Mouse (Mus musculus) brown adipose tissue, adult 24 weeks (tissue): Measurements from ENCODE around the gene Ank3. TPM values are rescaled to one million over a fixed set of nuclear protein-coding genes. Genes with fewer than 3 reads are reported as not detected.
A peak's percentile ranks its signal among the peaks of the same experiment; 100 is the strongest.

Source experiments
- H3K27ac ChIP-seq: fragments of 200-500 bp; replicated peaks from 2 replicates; pipeline ENCODE4 v1.5.1; 2012; ENCODE audit warnings: low read depth, mild to moderate bottlenecking, low read length
- H3K4me1 ChIP-seq: fragments of 200-500 bp; 2 replicates; pipeline ENCODE4 v1.6.1; 2012; ENCODE audit warnings: low read length, mixed read lengths; ENCODE audit not compliant: control insufficient read depth, insufficient read depth, insufficient read length
- H3K4me3 ChIP-seq: fragments of 200-500 bp; 2 replicates; pipeline ENCODE4 v1.5.1; 2012; ENCODE audit warnings: low read depth, mild to moderate bottlenecking, low read length, moderate library complexity; ENCODE audit not compliant: insufficient read depth
- polyA plus RNA-seq: library from polyadenylated mRNA; stranded (reverse); fragments of >200 nt; gene quantifications from 2 replicates; pipeline ENCODE4 v1.2.4, GENCODE M21; 2012; ENCODE audit not compliant: missing spikeins, insufficient read depth, insufficient read length

The Ank3 gene
- polyA plus RNA-seq, 1 experiment, result 6.5 TPM

- H3K27ac ChIP-seq, result 0 out of 2 replicates have a peak overlapping the region, but pooled peaks have one; percentile 19
- H3K4me1 ChIP-seq, result no peaks in the 10 kb centered on the region
These were observed 287.8 kb downstream of the Ank3 start for GRCm38 (mm10) chr10:69686336-69686735.

GRCm38 (mm10) chr10:69689096-69689495, 290.5 kb downstream of the Ank3 start:
- no peak overlapping the region for H3K27ac ChIP-seq
- no peak overlapping the region for H3K4me3 ChIP-seq
- no peaks in the 10 kb centered on the region; the same call in 1 of the 2 replicates for H3K4me1 ChIP-seq

More at GRCm38 (mm10) chr10:69686336-69686735, 287.8 kb downstream of the Ank3 start:
- H3K4me3 ChIP-seq, result no peak overlapping the region

DNA sequence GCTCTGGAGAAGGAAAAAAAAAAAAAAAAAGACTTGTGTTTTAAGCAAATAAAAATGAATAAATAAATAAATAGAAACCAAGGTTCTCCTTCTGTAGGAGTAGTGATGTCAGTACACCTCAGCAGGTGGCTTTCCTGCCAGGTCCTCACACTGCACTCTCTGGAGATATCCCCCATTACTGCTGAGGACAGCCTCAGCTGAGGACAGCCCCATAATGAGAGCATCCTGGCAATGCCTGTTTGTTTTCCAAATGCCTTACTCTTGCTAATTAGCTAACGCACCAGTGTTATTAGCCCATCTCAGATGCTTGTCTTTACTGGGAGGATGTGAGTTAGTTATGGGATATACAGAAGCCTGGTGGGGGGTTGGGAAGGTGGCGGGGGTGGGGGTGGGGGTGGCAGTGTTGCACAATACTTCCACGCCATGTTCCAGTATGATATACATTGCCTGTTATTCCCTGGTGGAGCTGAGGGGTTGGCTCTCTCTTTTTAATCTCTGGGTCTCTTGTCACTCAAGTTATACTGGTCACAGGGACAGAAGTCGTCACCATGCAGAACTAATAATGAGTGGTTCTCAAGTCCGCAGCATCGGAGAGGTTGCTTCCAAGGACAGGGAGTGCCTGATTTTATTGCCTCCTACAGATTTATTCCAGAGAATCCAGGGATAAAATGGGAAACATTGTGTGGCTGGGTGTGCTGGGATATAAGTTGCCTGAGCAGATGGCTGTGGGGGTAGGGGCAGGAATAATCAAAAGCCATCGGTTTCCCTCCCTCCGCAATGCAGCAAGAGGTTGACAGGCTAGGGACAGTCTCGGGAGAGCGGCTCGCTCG, 291.8 kb downstream of the Ank3 start:
- no peak overlapping the region for H3K27ac ChIP-seq
- H3K4me1 ChIP-seq, result no peaks in the 10 kb centered on the region; the same call in 1 of the 2 replicates
- H3K4me3 ChIP-seq, result no peak overlapping the region

GRCm38 (mm10) chr10:69690961-69691451, 292.4 kb downstream of the Ank3 start:
- Histone ChIP-seq H3K4me1 (no peaks in the 10 kb centered on the region; the same call in 1 of the 2 replicates), H3K4me3 (no peak overlapping the region), H3K27ac (no peak overlapping the region)

DNA sequence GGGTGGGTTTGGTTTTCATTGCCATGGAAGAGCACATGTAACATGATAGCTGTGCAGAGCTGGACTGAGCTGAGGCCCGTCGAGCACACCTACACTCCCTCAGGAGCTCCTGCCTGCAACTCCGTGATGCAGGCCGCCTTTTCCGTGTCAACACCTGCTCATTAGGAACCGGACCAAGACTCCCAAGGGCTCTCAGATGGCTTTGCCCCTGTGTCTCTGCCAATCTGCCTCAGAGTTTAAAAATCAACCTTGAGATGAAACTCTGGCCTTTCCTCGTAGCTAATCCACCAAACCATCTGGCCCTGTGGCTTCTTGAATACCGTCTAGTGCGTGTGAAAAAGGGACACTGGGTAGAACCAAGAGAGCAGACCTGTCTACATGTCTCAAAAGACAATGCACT, 297.4 kb downstream of the Ank3 start:
- Histone ChIP-seq H3K4me1 (no peaks in the 10 kb centered on the region; the same call in 1 of the 2 replicates), H3K27ac (no peak overlapping the region), H3K4me3 (no peak overlapping the region)

GRCm38 (mm10) chr10:69698699-69699098, 300.1 kb downstream of the Ank3 start:
- Histone ChIP-seq H3K27ac (no peak overlapping the region), H3K4me3 (no peak overlapping the region), H3K4me1 (no peaks in the 10 kb centered on the region)

GRCm38 (mm10) chr10:69701226-69701625, 302.7 kb downstream of the Ank3 start:
- no peak overlapping the region for H3K4me3 ChIP-seq
- H3K27ac ChIP-seq, result no peak overlapping the region
- no peaks in the 10 kb centered on the region for H3K4me1 ChIP-seq

- H3K4me3 ChIP-seq, result no peak overlapping the region
These were observed 307.5 kb downstream of the Ank3 start for GRCm38 (mm10) chr10:69705806-69706768.

GRCm38 (mm10) chr10:69706851-69707788, 308.5 kb downstream of the Ank3 start:
- Histone ChIP-seq H3K27ac (no peak overlapping the region), H3K4me3 (no peak overlapping the region), H3K4me1 (no peaks in the 10 kb centered on the region)

More at GRCm38 (mm10) chr10:69705806-69706768, 307.5 kb downstream of the Ank3 start:
- Histone ChIP-seq H3K27ac (no peak overlapping the region), H3K4me1 (no peaks in the 10 kb centered on the region)

DNA sequence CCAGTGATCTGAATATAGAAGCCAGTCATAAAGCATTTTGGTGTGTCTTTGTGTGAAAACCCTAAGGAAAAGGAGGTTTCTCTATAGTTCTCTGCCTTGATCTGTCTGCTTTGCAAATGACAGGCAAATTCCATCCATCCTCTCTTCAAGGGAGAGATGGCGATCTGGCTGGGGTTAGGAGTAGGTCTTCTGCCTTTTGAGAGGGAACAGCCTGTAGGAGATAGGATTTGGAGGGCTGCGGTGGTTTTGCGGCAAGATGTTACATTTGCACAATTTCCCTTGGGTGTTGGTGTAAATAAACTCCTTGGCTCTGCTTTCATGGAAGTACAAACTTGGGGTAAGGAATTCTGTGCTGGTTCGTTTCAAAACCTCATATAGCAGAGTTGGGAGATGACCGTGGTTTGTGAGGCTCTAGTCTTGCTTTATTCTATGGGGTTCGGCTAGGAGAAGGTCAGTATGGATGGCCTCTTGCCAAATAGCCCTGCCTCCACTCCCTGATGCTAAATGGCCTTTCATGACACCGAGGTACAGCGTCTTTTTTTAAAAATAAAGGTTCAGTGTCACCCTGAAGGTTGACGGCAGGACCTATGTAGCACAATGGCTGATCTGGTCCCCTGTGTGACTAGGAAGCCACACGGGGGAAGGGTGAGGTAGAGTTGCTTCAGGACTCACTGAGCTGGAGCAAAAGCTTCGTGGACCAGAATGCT, 309.4 kb downstream of the Ank3 start:
- Histone ChIP-seq H3K27ac (no peak overlapping the region), H3K4me3 (no peak overlapping the region), H3K4me1 (no peaks in the 10 kb centered on the region)

DNA sequence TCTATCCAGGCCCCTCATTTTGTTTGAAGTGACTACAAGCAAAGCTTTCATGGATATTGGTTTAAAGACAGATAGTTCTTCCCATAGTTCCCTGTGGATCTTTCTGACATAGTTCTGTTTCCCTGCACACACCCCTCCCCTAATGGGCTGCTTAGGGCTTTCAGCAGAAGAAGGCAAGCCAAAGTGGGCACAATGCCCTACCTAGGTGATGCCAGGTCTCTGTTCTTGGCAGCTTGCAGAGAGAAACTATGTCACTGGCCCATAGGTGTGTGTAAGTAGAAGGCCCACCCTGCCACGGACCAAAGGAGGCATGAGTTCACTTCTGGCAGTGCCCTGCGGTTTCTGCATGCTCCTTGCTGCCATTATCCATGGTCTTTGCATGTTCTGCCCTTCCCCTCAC, 311.1 kb downstream of the Ank3 start:
- H3K27ac ChIP-seq, result no peak overlapping the region
- no peaks in the 10 kb centered on the region for H3K4me1 ChIP-seq
- H3K4me3 ChIP-seq, result no peak overlapping the region

DNA sequence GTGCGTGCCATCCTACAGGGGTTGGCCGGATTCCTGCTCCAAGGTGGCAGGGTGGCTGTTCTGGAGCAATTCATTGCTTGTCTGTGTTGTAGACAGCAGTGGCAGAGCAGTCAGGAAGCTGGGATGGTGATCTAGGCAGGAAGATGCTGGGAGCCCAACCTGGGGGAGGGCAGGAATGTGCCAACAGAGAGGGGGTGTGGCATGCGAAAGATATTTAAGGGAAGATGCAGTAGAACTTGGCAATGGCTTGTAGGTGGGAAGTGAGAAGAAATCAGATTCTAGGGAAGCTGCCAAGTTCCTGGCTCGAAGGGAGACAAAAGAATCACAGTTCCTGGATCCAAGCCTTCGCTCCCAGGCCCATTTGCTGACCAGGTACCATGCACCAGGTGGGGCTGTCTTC, 312.2 kb downstream of the Ank3 start:
- Histone ChIP-seq H3K4me3 (no peak overlapping the region), H3K27ac (no peak overlapping the region), H3K4me1 (no peaks in the 10 kb centered on the region)

GRCm38 (mm10) chr10:69716907-69717306, 318.3 kb downstream of the Ank3 start:
- Histone ChIP-seq H3K27ac (no peak overlapping the region), H3K4me1 (no peaks in the 10 kb centered on the region), H3K4me3 (no peak overlapping the region)

- Histone ChIP-seq H3K27ac (no peak overlapping the region), H3K4me3 (no peak overlapping the region), H3K4me1 (no peaks in the 10 kb centered on the region)
These were observed 320.8 kb downstream of the Ank3 start for GRCm38 (mm10) chr10:69719421-69719820.
